Mouse (Mus musculus) frontal cortex, postnatal 14 days (tissue): ENCODE data around the gene Ldha.
A peak's percentile ranks its signal among the peaks of the same experiment; 100 is the strongest.

Experiments used
- DNase-seq, 2 experiments: peaks; one replicate each; pipeline ENCODE4 v3.0.0; 2022; ENCODE audit warnings: low spot score in 2 of 2

The Ldha gene

GRCm38 (mm10) chr7:46838104-46838671 is 3.1 kb upstream of the Ldha start:
- no peak for DNase-seq

- DNase-seq: peak; percentile 71 to 80
Observed at GRCm38 (mm10) chr7:46838891-46839302, 2.4 kb upstream of the Ldha start.

DNA sequence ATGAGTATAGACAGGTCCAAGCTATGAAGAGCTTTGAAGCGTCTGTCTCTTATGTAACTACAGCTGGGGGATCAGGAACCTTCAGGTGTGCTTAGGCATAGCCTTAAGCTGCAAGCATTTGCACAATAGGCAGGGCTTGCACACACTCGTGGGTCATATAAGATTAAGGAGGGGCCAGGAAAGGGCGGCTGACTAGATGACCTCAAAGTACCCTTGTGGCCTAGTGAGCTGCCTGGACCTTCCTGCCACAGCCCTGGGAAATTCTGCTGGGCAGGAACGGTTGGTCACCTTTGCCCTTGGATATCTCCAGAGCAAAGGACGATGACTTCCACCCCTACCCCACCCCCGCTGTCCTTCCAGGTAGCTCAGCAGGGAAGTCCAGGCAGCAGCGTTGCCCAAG is 1.8 kb upstream of the Ldha start:
- DNase-seq: no peak

DNA sequence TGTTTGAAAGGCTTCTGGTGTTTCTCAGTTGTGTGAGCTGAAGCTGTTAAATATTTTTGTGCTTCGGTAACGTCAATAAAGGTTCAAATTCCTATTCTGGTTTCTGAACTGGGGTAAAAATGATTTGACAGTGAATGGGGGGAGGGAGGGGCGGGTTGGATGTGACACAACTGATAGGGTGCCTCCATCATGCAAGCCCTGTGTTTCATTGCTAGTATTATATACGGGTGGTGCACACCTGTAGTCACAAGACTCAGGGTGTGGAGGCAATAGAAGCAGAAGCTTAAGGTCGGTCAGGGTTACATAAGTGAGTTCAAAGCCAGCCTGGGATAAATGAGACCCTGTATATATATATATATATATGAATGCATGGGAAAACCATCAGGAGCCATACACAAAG is 1.4 kb upstream of the Ldha start:
- no peak for DNase-seq

- no peak for DNase-seq
Observed at GRCm38 (mm10) chr7:46840326-46840725, 949 bp upstream of the Ldha start.

- no peak for DNase-seq
Observed at GRCm38 (mm10) chr7:46842278-46842677, 1.0 kb downstream of the Ldha start.

DNA sequence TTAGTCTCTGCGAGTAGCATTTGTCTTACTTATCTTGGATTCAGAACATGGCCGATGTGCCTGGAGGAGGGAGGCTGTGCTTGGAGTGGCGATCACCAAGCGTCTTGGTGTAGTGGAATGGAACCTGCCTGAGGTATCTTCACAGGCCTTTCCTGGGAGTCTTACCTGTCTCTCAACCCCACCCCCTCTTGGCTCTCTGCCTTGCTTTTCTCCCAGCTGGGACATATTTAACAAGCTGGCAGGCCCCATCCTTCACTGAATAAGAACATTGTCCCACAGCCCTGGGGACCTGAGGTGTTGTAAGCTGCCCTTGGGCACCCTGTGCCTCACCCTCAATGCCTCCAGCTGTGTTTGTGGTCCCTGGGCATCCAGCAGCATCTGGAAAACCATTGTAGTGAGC is 2.3 kb downstream of the Ldha start:
- no peak for DNase-seq

- DNase-seq: peak; percentile 84 to 89
Observed at GRCm38 (mm10) chr7:46845211-46845977, 4.1 kb downstream of the Ldha start.

DNA sequence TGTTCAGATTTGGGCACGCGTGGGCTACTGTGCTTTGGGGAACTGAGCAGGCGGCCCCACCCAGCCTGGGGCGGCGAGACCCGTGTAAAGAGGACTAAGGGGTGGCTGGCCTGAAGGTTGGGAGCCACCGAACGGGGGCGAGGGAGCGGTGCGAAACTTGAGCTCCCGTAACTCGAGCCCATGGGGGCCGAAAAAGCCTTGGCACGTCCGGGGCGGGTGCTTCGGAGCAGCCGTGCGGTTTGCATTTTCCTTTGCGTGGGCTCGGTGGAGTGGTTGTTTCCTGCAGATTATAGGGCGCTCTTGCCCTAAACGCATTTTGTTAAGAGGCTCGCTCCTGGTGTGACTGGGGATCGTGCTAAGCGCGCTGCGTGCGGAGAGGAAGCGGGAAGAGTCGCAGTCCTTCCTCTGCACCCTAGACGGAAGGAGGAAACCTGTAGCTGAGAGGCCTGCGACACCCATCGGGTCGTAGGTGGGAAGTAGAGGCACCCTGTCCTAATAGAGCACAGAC is 4.8 kb downstream of the Ldha start:
- DNase-seq: peak in 1 of 2 experiments; percentile 36

- DNase-seq: peak; percentile 42 to 58
Observed at GRCm38 (mm10) chr7:46846486-46847244, 5.4 kb downstream of the Ldha start.

DNA sequence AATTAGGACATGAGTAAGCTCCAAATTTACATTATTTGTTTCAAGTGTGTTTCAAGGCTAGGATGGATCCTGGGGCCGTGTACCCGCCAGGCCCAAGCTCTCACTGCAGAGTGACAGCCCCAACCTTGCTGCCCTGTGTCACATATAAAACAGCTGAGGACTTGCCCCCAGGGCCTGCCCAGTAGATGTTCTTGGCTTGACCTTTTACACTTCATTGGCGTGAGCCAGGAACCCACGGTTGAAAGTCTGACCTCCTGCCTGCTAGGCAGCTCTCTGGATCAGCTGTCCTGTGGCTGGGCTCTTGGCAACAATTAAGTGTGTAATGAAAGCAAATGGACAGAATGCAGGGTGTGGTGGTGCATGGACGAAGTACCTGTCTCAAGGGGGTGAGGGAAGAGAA is 8.0 kb downstream of the Ldha start:
- DNase-seq: no peak

DNA sequence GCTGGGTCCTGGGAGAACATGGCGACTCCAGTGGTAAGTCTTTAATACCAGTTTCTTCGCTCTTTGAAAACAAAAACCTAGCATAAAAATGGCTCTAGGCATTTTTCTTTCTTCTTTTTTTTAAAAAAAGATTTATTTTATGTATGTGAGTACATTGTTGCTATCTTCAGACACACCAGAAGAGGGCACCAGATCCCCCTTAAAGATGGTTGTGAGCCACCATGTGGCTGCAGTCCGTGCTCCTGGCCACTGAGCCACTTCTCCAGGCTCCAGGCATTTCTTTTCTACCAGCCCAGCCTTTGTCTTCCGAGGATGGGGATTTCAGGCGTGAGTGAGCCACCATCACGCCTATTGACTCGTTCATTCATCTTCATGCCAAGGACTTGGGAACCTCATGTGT is 9.8 kb downstream of the Ldha start:
- no peak for DNase-seq

GRCm38 (mm10) chr7:46852666-46853065 is 11.4 kb downstream of the Ldha start:
- no peak for DNase-seq

GRCm38 (mm10) chr7:46853365-46853764 is 12.1 kb downstream of the Ldha start:
- DNase-seq: no peak

DNA sequence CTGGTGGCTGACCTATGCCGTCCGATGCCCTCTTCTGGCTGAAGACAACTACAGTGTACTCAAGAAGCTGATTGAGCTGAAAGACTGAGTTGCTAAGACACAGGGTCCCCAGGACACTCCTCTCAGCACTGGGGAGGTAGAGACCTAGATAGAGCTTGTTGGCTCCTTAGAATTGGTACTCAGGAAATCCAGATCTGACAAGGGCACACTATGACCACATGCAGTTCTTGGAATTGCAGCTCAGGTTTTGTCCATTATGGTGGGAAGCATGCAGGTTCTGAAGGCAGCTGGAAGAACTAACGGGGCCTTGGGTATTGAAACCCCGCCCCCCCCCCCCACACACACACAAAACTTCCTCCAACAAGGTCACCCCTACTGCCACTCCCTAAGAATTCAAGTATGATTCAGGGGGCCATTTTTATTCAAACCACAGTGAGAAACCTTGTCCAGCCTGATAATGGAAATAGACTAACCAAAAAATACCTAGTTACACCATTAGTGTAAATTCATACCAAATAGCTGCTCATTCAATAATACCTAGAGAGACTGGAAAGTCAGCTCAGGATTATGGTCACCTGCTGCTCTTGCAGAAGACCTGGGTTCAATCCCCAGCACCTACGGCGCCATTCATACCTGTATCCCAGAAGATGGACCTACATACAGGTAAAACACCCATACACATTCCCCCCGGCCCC is 14.7 kb downstream of the Ldha start:
- no peak for DNase-seq

DNA sequence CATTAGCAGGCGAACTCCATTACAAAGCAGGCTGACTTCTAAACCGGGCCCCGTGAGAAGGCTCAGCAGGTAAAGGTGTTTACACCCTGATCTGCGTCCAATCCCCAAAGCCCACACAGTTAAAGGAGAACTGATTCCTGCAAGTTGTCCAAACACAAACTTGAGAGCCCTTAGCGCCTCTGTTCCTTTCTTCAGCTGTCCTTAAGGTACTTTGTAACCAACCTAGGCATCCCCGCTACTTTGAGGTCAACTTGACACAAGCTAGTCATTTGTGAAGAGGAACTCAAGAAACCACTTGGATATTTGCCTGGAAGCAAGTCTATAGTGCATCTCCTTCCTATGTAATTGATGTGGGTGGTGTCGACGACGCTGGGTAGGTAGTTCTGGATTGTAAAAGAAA is 16.2 kb downstream of the Ldha start:
- no peak for DNase-seq

GRCm38 (mm10) chr7:46859031-46859430 is 17.8 kb downstream of the Ldha start:
- no peak for DNase-seq

GRCm38 (mm10) chr7:46860996-46861395 is 19.7 kb downstream of the Ldha start, which contains the start of gene Ldhc:
Gene Ldhc (plus strand): TSS chr7:46861203.
- no peak for DNase-seq

DNA sequence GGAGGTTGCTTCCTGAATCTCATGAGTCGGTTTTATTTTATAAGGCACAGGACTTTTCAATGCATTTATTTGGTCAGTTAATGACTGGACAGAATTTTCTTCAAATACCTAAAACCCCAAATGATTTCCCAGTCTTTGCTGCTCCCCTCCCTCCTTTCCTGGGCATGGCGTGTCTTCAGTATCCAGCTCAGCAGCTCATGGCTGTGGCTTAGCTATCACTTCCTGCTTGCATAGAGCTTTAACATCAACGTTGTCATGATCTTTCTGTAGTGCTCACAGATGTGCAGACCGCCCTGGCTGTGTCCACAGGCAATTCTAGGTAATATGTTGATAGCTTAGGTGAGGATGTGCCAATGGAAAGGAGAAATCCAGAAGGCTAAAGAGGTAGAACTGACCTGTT is 30.7 kb downstream of the Ldha start:
- no peak for DNase-seq

DNA sequence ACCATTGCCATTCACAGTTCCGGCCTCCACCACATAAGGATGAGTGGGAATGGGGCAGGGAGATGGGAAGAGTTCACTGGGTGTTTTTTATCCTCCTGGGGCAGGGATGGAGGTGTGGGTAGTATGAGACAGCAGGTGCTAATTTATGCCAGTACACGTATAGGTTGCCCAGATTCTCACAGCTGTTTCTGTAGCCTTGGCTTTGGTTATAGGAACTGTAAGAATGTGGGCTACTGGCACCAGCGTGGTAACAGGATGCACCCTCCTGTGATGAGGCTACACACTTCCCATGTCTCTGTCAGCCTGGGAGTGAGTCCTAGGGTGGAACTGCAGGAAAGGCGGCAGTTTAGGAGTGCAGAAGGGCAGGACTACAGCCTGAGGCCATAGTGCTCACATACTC is 35.6 kb downstream of the Ldha start:
- no peak for DNase-seq

DNA sequence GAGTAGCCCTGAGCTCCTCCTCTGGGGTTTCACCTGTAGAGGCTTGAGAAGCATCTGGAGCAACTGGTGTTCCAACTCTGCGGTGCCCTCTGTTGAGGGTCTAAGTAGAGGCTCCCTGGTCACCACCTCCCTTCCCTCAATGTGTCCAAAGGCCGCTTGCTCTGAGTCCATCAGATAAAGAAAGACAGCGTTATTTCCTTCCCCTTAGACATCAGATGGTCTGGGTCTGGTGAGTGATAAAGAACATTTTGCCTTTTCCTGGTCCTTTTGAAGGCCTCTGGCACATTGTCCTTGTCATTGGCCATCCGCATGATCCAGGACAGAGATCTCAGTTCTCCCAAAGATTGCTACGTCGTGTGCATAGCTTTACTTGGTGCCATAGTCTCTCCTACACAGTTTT is 36.0 kb downstream of the Ldha start:
- DNase-seq: no peak

DNA sequence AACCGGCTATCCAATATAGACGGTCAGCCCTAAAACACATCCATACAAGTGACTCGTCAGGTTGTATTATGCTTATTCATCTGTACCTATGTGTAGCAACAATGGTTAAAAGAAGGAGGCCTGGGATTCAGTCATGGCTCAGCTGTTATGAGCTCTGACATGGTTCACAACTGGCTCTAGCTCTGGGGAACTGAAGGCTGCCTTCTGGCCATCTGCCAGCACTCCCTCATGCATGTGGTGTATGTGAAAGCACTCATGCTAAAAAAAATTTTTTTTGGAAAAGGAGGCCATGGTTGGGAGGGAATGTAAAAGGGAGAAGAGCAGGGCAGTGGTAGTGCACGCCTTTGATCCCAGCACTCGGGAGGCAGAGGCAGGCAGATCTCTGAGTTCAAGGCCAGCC is 38.6 kb downstream of the Ldha start:
- DNase-seq: no peak
